Mouse (Mus musculus) cerebellum, postnatal 25 days (tissue): Measurements from ENCODE around the gene Als2cr12.
"Not testable (repeated sequence)": the region's sequence is repeated elsewhere in the genome, so short reads cannot be mapped to it uniquely, and the experiment has no call there.

ENCODE experiments used
- DNase-seq, 2 experiments: peaks; one replicate each; pipeline ENCODE4 v3.0.0; 2021; ENCODE audit warnings: mixed read lengths in 2 of 2

Als2cr12 gene

DNA sequence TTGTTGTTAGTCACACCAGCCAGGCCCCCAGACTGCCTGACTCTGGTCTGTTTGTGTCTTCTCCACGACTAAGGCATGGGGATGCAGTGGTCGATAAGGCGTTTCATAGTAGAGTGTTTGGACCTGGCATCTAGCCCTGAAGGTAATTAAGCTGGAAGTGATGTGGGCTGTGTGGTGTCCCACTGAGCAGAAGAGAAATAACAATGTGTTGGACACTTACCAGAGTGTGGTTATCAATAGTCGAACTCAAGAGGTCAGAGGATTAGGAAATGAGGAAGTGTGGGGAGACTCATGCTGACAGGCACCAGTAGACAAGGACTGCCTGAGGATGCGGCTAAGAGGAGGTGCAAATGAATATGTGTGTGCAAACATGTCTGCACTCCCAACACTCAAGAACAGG lies 17.4 kb downstream of the Als2cr12 start:
- not testable (repeated sequence) for DNase-seq

- peak; percentile 15 to 57 for DNase-seq
Observed at GRCm38 (mm10) chr1:58677575-58677974, 18.2 kb downstream of the Als2cr12 start.

DNA sequence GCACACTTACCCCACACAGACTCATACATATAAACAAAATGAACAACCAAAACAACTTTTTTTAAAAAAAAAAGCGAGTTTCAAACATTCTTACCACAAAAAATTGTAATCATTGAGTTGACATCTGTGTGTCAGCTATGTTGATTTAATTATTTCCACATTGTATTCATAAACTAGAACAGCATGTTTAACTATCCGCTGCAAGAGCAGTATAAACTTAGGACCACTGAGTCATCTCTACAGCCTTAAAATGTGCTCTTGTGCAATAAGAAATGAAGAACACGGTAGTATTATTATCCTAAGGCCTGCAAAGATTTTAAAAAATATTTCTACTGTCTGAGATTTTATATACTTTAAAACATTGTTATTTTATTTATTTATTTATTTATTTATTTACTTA lies 20.8 kb downstream of the Als2cr12 start:
- no peak for DNase-seq

DNA sequence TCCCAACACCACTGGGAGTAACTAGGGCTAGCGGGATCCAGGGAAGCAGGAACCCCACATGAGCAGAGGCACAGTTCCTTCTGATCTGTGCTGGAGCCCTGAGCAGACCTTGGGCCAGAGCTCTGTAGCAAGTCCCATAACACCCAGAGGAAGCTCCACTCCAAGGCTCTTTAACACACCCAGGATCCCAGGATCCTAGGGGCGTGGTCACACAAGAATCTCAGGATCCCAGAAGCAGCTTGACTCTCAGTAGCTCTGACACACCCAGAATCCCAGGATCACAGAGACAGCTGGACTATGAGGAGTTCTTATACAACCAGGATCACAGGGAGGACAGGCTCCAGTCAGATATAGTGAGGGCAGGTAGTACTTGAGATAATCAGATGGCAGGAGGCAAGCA lies 23.7 kb downstream of the Als2cr12 start:
- DNase-seq: no peak

- DNase-seq: not testable (repeated sequence)
Observed at GRCm38 (mm10) chr1:58669635-58670034, 26.2 kb downstream of the Als2cr12 start.

GRCm38 (mm10) chr1:58668191-58668590 lies 27.6 kb downstream of the Als2cr12 start:
- no peak for DNase-seq

DNA sequence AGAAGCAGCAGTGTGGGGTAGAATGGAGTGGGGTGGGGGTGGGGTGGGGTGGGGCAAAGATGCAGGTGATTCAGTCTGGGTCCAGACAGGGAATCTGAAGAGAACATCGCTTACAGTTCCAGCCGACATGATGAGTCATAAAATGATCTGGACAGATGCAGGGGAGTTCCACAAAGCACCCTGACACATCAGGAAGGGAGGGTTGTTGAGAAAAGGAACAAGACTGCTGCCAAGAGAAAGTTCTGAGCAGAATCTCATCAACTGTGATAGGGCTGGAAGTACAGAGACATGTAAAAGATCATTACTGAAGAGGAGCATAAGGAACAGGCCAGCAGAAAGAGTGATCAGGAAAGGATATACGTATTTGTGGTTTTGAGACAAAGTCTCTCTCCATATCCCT lies 32.4 kb downstream of the Als2cr12 start:
- DNase-seq: not testable (repeated sequence)

- DNase-seq: not testable (repeated sequence)
Observed at GRCm38 (mm10) chr1:58662671-58663070, 33.1 kb downstream of the Als2cr12 start.

GRCm38 (mm10) chr1:58652480-58653403 lies 43.0 kb downstream of the Als2cr12 start:
- peak; percentile 74 to 78 for DNase-seq

- not testable (repeated sequence) for DNase-seq
Observed at GRCm38 (mm10) chr1:58651571-58652456, 44.0 kb downstream of the Als2cr12 start.

DNA sequence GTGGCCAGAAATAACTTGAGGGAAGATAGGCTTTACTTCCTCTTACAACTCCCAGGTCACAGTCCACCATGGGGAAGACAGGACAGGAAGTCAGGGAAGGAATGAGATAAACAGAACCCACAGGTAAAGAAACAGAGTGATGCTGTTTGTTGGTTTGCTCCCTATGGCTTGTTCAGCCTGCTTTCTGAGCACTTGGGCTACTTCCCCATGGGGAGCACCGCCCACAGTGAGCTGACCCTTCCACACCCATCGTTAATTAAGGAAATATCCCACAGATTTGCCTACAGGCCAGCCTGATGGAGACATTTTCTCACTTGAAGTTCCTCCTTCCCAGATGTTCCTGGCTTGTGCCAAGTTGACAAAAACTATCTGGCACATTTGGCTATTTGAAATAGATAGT lies 66.9 kb downstream of the Als2cr12 start:
- DNase-seq: not testable (repeated sequence)

DNA sequence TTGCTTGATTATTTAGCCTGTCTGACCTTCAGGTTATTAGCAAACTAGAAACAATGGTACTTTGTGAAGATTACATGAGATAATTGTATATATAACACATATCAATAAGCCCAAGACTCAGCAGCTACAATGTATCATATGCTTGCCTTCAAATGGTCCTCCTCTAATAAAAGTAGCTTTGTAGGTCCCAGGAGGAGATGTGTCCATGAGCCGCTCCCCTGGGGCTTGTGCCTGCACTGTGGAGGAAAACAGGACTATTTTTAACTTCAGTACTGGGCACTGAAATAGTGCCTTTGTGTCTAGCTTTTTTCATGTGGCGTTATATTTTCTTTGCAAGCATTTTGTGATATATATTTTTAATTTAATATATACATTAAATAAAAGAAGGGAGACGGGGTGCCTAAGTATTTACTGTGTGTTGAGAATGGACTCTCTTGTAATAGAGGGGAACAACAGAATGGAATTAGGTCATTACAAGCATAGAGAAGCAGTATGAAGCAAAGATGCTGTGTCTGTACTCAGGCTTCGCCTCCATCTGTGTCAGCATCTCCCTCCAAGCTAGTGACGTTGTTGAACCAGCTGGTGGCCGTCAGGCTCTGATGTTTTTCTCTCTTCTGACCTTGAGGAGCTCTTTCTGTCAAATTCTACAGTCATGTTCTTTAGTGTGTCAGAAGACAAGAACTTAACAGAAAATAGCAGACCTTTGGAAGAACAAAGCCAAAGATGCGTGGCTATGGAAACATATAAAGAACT lies 73.6 kb downstream of the Als2cr12 start:
- DNase-seq: peak; percentile 52 to 63

GRCm38 (mm10) chr1:58621251-58621650 lies 74.5 kb downstream of the Als2cr12 start:
- DNase-seq: no peak

- DNase-seq: peak in 1 of 2 experiments; percentile 26
Observed at GRCm38 (mm10) chr1:58618766-58619165, 77.0 kb downstream of the Als2cr12 start.

- peak in 1 of 2 experiments; percentile 19 for DNase-seq
Observed at GRCm38 (mm10) chr1:58617978-58618668, 77.7 kb downstream of the Als2cr12 start.

DNA sequence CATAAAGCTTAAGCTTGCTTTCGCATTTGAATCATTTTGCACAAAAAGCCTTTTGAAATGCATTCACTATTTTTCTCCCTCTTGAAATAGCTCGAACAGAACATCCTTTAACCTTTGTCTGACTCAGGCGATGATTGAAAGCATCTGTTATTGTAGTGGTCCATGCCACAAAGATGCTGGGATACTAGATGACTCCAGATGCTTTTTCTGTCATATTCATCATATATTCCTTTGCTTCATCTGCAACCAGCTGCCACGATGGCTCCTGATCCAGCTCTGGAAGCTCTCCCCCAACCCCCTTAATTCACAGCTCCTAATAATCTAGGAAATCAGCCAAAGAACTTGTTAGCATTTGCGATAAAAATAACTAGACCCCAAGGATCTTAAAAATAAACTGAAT lies 78.7 kb downstream of the Als2cr12 start:
- no peak for DNase-seq

- no peak for DNase-seq
Observed at GRCm38 (mm10) chr1:58616176-58616575, 79.6 kb downstream of the Als2cr12 start.

DNA sequence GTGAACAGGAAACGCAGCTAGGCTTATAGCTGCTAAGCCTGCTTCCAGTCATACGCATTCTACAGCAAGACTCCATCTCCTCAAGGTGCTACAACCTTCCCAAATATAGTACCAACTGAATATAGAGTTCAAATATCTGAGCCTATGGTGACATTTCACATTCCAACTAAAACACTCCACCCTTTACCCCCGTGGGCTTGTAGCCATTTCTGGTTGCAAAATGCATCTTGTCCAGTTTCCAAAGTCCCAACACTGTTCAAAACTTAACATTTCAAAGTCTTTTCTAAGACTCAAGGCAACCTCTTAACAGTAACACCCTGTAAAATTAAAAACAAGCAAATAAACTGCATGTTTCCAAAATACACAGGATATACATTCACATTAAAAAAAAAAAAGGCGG lies 80.6 kb downstream of the Als2cr12 start:
- DNase-seq: no peak

GRCm38 (mm10) chr1:58614424-58614823 lies 81.4 kb downstream of the Als2cr12 start:
- DNase-seq: peak in 1 of 2 experiments; percentile 16

DNA sequence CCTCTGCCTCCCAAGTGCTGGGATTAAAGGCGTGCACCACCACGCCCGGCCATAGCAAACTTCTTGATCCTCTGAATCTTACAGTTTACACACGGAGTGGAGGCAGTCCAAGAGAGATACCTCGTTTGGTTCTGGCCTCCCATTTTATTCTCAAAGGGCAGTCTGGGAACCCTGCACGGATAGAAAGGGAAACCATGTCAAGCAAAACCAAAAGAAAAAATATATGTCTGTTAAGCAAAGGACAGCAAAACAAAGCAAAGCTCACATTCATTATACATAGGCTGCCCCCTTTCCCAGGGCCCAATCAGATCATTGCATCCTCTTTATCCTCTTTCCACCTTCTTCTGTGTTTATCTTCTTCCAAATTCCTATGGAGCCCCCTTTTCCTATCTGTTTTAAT lies 82.0 kb downstream of the Als2cr12 start:
- DNase-seq: peak in 1 of 2 experiments; percentile 12

- DNase-seq: no peak
Observed at GRCm38 (mm10) chr1:58610611-58611010, 85.2 kb downstream of the Als2cr12 start.

DNA sequence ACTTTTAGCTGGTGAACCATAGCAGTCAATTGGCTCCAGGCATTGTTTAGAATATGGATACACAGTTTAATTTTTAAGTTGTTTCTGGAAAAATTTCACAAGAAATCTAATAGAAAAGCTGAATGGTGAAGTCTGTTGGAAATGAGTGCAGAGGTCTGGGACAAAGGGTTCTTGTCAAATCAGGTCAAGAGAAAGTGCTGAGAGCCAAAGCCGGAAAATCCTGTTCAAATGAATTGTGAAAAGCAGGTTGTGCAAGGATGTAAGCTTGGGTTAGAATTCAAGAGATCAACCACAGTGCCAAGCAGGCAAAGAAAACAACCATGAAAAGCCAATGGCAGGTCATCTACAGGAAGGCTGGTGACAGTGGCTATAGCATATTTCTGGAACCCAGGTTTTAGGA lies 85.6 kb downstream of the Als2cr12 start:
- DNase-seq: no peak
